Mouse (Mus musculus) lung, postnatal 4 days (tissue): ENCODE data around the gene Olfr651.
A peak's percentile ranks its signal among the peaks of the same experiment; 100 is the strongest.
"Not testable (repeated sequence)": the region's sequence is repeated elsewhere in the genome, so short reads cannot be mapped to it uniquely, and the experiment has no call there.

ENCODE experiments used
- DNase-seq, 2 experiments: peaks; one replicate each; pipeline ENCODE4 v3.0.0; 2021

Olfr651 gene

DNA sequence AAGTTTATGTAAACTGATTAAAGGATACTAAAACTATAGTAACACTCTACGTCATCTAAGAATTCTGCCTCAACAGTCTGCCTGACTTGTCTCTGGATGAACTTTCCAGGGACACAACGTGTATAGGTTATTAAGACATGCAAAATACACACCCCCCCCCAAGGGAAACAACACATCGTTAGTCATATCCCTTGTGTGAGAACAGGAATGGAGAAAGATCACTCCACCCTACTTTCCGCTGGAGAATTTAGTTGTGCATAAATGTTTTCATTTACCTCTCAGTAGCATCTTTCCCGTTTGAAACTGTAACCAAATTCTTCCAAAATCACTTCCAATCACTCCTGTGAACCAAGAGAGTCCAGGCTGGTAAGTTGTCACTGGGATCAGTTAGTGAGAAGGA, at the start of gene Olfr651:
Olfr651 (plus strand) TSS at position 301 of the 400 bp plus-strand sequence.
- DNase-seq: no peak

DNA sequence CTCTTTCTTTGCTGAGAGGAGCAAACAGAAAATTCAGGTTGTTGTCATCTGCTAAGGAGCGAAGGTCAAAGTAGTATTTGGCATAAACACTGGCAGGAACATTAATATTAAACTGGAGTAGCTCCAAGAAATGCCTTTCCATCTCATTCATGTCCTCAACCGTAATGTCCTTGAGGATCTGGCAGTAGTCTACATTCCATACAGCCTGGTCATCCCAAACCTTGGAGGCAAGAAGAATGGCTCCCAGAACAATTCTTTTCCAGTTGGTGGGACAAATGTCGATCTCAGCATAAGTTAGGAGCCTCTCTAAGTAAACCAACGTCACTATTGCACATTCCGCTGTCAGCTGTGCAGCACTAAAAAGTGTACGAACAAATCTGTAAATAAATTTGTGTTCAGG, 48.7 kb upstream of the Olfr651 start:
- not testable (repeated sequence) for DNase-seq

DNA sequence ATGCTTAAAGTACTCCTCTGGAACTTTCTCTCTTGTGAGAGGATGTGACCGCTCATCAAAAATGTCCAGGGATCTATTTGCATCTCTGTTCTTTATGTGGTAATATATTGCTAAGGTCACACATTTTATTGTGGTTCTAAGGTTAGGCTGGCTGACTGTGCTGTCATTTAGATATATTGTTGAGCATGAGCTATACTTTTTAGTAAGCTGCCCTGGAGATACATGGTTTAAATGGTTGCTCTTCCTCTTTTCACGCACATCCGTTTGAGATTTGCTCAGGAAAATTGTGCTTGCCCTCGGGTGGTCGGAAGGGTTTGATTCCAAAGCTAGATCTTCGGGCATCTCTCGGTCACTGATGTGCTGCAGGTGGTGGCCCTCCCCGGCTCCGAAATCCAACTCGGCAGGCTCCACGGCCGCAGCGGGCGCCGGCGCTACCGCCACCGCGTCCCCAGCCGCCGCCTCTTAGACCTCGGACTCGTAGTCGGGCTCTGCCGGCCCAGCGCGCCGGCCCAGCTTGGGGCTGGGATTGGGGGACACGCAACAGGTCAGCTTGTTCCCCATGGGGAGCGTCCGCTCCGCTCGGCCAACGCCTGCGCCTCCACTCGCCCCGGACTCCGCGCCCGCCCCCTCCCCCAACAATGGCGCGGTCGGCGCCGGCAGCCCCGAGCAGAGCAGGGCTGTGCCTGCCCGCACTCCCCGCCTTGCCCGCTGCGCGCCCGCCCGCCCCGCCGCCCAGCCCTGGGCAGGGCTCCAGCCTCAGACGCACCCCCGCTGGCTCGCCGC, 48.2 kb upstream of the Olfr651 start:
- peak; percentile 4 to 24 for DNase-seq

DNA sequence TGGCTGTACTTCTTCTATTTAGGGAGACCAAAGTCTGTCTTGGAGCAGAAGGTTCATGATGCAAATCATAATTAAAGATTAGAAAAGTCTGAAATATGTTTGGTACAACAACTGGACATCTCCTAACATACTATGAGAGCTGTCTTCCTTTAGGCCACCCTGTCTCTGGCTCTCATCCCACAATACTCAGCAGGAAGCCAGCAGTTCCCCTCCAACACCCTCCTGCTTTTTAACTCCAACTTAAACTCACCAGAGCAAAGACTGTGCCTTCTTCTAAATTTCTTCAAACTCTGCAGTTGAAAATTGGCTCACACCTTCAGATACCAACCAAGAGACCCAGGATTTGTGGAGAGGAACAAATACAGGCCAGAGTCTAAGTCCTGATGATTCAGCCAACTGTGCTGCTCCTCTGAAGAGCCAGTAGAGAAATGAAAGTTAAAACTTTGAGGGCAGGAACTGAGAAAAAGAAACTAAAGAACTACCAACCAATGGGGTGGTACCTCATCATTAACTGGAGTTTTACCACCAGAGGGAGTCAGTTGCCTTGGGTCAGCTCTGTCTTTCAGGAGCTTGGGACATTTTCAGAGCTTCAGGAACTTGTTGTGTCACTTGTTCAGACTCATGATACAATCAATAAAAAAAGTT, 42.4 kb upstream of the Olfr651 start, which contains the start of gene Trim30d:
Trim30d (minus strand) TSS at position 429 of the 645 bp plus-strand sequence.
- DNase-seq: not testable (repeated sequence)

DNA sequence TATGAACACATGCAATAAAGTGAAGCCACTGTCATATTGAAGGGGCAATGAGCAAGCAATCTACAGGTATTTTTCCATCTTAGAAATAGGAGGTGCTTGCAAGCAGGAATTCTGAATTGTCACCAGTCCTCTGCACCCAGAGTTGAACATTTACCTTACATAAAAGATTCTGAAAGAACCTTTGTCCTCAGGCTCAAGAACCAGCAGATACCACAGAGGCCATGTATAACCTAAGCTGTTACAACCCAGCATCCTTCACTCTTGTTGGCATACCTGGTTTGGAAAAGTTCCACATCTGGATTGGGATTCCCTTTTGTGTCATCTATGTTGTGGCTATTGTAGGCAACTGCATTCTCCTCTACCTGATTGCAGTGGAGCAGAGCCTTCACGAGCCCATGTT, 2.8 kb downstream of the Olfr651 start:
- DNase-seq: no peak

DNA sequence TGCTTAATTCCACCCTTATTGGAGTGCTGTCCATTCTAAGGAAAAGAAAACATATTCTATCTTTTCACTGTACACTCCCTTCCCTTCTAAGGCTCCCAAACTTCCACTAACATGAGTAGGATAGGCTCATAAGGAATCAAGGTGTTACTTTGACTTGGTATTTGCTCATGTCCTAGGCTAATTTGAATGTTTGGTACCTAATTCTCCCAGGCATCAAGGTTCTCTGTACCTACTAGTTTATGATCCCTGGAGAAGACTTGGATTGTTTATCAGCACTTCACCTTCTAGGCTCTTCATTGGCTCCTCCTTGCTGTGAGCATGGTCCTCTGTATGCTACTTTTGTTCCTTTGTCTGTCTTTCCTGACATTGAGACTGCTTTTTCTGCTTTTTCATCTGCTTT, 10.7 kb downstream of the Olfr651 start, which contains the start of gene Olfr652:
Olfr652 (plus strand) TSS at position 301 of the 400 bp plus-strand sequence.
- no peak for DNase-seq

DNA sequence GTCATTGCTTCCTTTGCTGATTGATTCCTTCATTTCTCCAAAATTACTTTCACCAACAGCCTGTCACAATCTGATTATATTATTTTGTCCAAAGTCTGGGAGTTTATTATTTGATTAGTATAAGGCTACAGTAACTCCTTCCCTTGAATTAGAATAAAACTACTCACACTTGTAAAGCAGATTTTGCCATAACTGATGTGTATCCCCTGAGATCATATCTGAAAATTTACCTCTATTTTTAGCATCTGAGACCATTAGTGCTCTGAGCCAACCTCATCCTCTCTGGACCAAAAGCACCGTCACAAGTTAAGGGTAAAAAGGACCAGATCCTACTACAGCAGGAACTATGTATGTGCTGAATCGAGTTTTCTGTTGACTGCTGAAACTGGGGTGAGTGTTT, 27.1 kb downstream of the Olfr651 start, which contains the start of gene Olfr653:
Olfr653 (plus strand) TSS at position 301 of the 400 bp plus-strand sequence.
- DNase-seq: no peak

DNA sequence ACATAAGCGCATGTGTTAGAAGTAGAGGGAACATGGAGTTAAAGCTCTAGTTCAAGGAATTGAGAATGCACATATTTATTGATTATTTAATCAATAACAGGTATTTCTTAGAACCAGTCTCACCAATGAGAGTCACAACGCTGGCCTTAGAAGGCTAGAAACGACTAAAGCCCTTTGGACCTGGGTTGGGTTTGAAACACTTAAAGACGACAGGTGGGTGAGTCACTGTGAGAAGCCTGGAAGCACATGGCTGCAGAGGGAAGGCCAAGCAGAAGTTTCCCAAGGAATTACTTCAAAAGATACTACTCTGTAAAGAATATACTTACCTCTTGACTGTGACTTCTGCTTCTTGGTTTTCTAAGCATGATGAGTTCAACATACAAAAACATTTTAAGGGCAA, 30.9 kb downstream of the Olfr651 start:
- DNase-seq: no peak

DNA sequence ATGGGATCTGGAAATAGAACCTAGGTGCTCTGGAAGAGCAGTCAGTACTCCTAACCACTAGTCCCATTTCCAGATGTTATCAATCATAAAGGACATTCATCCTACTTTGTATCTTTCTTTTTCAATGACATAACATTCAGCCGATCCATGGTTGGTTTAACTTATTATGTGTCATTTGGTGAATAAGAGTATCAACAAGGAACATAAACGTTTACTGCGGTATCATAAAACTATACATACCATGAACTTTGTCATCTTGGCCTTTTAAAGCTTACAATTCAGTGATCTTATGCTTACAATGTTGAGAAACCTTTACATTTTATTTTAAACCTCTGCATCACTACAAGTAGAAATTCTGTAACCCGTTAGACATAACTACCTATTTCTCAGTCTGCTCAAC, 31.5 kb downstream of the Olfr651 start:
- DNase-seq: no peak

DNA sequence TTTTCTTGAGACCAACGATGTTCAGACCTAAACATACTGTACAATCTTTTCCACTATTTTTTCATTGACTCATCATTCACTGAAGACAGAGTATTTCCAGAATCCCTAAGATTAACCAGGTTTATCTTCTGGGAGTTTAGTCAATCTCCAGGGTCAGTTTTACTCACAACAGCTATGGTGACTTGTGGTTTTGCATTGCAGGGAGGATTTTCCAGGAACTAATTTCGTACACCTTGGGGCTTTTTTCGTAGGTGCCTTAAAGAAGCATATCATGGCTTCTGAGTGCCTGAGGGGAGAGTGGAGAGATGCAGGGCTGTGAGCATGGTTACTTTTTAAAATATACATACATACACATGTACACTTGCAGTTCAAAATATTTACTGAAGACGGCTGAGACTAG, 36.8 kb downstream of the Olfr651 start, which contains the start of gene Olfr654:
Olfr654 (plus strand) TSS at position 301 of the 400 bp plus-strand sequence.
- no peak for DNase-seq

DNA sequence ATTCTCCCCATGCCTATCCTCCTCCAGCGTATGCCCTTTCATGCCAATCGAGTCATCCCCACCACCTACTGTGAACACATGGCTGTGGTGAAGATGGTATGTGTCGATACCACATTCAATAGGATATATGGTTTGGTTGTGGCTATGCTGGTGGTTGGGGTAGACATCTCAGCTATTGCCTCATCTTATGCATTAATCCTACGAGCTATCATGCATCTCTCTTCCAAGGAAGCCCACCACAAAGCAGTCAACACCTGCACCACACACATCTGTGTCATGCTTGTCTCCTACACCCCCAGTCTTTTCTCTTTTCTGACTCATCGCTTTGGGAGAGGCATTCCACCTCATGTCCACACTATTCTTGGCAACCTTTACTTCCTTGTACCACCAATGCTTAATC, 38.3 kb downstream of the Olfr651 start:
- no peak for DNase-seq

DNA sequence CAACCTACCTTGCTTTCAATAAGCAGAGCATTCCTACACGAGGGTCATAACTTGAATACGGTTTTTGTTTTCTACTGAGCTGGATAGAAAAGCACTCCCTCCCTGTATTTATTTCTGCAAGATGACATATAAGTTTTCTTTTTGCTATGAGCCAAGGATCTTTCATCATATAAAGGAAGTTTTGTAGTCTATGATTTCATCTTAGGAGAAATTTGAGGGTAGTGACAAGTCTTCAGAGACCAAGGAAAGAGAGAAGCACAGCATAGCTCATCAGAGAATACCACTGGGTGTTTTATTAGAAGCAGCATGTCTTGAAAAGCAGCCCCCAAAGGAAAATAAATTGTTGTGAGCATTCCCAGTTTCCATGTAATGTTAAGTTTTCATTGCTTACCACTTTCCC, 51.7 kb downstream of the Olfr651 start, which contains the start of gene Olfr655:
Olfr655 (minus strand) TSS at position 101 of the 400 bp plus-strand sequence.
- DNase-seq: no peak

DNA sequence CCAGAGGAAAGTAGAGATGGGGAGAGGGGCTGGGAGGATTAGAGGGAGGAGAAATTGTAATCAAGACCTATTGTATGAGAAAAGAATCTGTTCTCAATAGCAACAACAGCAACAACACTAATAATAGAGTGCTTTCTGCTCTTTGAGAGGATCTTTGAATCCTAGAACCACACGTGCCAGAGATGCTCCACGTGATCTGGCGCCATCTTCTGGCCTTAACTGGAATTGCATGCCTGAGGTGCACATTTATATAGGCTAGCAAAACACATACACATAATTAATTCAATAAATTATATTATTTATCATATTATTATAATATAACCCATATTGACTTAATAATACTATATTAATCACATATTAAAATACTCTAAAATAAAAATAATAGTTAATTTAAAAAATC, 53.2 kb downstream of the Olfr651 start:
- DNase-seq: peak in 1 of 2 experiments; percentile 36
